Mouse (Mus musculus): ENCODE measurements around the gene Pomc.
A peak's percentile ranks its signal among the peaks of the same experiment; 100 is the strongest.
"Not testable (repeated sequence)": the region's sequence is repeated elsewhere in the genome, so short reads cannot be mapped to it uniquely, and the experiment has no call there.

Gene Pomc

DNA sequence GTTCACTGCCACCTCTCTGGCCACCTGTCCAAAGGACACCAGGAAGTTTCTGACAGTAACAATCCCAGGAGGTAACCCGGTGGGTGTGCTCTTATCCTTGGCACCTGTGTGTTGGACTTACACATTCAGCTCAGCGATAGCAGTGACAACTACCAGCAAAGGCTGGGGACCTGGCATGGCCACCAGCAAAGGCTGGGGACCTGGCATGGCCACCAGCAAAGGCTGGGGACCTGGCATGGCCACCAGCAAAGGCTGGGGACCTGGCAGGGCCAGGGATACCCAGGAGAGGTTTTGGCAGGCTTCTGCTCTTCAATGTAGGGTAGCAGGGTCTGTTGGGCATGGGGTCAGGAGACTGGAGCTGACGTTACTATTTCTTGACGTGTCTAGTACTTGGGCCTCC lies 12.4 kb downstream of the Pomc start:
- DNase-seq (ENCODE audit: extremely low read depth, low read depth) = no peak

DNA sequence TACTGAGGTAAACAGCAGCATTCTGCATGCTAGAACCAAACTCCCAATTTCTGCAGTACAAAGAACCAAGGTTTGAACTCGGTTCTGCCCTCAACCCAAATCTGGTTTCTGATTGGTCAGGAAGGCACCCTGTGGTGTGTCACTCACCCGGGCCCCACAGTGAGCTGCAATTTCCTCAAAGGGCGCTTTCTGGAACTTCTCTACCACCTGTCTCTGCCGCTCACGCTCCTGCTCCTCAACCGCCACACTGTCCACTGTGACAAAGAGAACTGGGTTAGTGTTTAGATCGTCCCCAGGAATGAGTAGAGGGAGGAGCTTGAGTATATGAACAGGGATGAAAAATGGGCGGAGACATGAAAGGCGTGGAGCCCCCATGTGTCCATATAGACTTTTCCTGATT lies 13.6 kb downstream of the Pomc start:
- no peak for DNase-seq (ENCODE audit: extremely low read depth, low read depth)

DNA sequence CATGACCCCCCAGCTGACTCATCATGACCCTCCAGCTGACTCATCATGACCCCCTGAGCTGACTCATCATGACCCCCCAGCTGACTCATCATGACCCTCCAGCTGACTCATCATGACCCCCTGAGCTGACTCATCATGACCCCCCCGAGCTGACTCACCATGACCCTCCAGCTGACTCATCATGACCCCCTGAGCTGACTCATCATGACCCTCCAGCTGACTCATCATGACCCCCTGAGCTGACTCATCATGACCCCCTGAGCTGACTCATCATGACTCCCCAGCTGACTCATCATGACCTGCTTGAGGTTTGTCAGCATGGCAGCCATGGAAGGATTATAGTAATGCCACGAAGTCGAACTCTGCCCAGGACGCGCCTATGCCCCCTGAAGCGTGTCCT lies 18.4 kb downstream of the Pomc start:
- DNase-seq (ENCODE audit: extremely low read depth, low read depth) = not testable (repeated sequence)

DNA sequence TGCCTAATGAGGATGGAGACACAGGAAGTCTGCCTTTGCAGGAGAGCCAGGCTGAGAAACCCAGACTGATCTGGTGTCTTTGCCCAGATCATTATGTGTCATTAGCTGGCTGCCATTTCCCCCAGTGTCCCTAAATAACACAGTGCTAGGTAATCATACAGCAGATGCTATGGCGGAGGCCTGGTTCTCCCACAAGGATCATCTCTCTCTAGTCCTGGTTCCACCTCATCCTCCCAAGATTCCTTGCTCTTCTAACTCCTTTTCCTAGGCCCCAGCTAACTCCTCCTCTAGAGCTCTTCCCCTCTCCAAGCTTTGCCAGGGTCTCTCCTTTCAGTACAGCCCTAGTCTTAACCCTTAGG lies 26.2 kb downstream of the Pomc start:
- DNase-seq (ENCODE audit: extremely low read depth, low read depth) = no peak

DNA sequence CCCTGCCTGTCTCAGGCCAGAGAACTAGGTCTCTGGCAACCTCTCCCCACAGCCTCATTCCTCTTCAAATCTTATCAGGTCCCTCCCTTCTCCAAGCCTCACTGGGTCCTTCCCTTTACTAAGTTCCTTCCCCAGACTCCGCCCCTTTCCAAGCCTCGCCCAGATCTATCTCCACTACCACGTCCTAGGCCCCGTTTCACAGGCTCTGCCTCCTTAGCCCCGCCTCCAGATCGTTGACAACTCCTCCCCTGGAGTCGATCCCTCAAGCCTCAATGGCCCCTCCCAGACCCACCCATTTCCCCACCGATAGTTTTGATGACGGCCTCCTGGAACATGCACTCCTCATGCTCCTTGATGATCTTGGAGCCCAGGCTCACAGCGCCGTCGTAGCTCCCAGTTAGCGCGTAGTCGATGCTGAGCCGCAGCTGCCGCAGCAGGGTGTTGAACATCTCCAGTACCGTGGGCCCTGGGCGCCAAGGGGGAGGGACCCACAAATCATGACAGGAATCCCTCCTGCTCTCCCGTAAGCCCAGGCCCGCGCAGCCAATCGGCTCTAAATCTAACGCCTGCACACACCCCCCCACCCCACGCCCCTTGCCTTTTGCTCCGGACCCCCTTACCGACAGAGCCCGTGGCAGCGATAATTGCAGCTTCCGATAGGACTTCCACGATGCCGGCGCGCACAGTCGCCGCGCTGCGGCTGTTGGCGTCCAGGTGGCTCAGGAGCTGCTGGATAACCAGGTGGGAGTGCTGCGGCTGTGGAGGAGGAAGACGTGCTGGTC lies 26.8 kb downstream of the Pomc start:
- DNase-seq (ENCODE audit: extremely low read depth, low read depth) = peak; percentile 96

DNA sequence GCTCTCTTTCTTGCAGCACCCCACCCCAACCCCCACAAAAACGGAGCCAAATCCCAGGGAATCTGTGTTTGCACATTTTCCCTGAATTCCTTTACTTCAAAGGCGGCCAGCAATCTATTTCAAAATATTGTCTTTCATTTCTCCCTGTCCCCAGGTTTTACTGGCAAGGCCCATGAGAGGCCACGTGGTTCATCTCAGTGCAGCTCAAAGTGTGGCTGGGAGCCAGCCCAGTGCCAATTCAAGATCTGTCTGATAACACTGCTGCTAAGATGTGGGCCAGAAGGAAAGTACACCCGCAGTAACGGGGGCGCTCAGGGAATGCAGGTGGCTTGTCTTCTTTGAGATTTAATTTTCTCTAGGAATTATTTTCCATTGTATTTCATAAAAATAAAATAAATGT lies 27.5 kb downstream of the Pomc start:
- DNase-seq (ENCODE audit: extremely low read depth, low read depth) = peak; percentile 8

DNA sequence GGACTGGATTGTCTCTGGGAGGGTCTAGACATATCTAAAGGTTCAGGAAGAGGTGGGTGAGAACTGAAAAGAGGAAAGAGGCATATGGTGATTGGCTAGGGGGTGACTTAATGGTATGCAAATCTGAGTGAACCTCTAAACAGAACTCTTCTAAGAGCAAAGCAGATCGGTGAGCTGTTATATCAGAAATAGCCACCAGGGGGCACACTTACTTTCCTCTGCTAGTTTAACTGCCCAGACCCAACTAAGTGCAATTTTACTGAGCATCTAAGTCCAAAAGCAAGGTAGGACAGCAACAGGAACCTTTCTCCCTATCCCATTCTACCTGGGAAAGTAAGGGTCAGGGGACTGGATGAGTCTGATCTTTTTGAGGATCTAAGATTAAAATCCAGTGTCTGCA lies 29.0 kb downstream of the Pomc start:
- DNase-seq (ENCODE audit: extremely low read depth, low read depth) = peak; percentile 73

DNA sequence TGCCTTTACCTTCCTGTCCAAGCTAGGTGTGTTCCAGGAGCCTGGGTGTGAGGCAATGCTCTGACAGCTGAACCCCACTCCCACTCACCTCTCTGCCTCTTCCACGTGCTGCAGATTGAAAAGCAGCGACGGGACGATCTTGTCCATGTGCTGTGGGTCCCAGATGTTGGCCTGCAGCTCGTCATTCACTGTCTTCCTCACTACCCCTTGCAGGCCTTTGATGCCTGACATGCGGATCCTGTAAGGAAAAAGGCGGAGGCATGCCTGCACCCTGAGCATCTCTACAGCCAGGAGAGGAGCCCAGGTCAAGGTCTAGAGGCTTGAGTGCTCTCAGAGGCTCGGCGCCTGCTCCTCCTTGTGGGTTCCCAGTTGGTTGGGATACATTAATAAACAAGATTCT lies 29.7 kb downstream of the Pomc start:
- no peak for DNase-seq (ENCODE audit: extremely low read depth, low read depth)

DNA sequence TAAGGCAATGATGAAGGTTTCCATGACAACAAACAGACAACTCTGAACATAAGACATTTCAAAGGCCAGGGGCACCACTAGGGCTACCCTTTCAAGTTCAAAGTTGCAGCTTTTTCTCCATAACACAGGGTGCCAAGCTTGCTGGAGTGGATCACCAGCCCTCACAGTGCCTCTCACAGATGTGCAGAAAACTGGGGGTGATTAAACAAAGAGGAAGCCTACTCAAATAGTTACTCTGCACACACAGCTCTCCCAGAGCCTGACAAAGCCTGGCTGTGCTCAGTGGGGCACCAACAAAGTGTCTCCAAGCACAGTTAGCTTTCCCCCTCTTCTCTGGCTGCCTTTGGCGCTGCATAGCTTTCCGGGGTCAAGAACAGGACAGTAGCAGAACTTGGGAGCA lies 35.2 kb downstream of the Pomc start:
- no peak for DNase-seq (ENCODE audit: extremely low read depth, low read depth)

DNA sequence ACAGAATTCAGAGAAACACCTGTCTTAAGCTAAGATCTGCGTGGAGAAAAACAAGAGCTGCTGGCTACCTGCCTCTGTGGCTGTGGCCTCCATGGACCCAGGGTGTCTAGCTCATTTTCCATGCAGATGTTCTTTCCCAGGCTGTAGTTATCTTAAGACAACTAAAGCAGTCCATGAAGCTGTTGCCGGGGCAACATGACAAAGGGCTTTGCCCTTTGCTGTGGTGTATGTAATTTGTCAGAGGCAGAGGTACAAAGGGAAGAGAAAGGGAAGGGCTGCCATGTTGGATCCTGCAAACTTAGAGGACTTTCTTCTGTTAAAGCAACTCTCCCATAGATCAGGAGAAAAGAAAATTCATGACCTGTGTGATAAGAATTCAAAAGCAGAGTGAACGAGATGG lies 36.3 kb downstream of the Pomc start:
- DNase-seq (ENCODE audit: extremely low read depth, low read depth) = no peak

DNA sequence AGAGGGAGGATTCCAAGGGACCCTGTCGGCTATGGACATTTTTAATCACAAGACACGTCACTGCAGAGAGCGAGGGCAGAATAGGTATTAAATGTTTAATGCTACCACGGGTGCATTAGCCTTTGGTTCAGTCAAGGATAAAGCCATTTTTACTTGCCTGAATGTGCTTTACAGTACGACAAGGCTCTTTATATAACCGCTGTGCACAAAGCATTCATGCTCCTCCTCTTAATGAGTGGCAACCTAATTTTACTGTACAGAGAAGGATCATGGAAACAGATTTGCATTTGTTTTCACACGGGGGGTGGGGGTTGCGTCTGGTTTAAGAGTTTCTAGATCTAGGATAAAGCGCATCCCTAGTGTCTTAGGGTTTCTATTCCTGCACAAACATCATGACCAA lies 42.0 kb downstream of the Pomc start:
- no peak for DNase-seq (ENCODE audit: extremely low read depth, low read depth)

DNA sequence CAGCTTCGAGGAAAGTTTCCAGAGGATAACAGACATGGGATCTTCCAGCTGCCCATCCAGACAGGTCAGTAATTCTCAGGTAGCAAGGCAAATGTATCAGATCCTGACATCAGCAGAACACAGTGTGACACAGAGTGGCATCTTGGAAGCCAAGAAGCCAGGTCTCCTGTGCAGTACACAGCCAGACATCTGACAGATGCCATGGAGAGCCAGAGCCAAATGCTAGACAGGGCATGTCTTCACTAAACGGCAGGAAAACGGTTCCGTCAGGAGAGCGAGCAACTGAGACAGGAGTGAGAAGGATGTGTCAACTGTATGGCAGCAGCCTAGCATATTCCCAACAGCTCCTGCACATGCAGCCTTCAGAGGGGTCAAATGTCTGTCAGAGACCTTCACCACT lies 45.7 kb downstream of the Pomc start:
- no peak for DNase-seq (ENCODE audit: extremely low read depth, low read depth)

DNA sequence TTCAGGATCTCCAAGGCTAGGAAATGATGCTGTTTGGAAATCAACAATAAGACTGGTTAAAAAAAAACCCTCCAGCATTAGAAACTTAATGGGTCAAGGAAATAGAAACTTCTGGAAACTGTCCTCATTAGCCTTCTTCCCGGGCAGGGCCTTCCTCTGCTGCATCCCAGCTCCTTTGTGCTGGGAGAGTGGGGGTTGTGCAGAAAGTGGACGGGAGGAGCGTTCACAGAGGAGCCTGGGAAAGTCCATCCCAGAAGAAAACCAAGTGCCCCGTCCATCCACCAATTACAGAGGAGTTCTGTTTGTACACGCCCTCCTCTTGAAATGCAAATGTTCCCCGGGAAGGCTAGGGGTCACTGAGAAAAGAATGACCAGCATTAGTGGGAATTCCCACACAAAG lies 49.9 kb downstream of the Pomc start:
- DNase-seq (ENCODE audit: extremely low read depth, low read depth) = no peak

DNA sequence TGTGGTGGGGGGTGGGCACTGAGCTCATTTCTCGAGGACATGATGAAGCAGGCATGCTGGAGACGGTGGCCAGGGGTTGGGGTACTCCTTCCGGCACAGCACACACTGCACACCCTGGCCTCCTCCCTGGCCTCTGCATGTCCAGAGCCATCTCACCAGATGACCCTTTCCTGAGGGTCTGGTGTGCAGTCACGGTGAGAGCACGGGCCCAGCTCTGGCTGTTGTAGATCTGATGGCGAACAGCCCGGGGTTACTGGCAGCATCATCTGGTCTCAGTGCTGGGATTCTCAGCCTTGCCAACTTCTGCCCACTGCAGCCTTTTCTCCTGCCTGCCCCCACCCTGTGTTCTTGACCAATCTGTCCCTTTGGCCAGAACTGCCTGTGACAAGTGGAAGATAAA lies 51.3 kb downstream of the Pomc start:
- DNase-seq (ENCODE audit: extremely low read depth, low read depth) = no peak

DNA sequence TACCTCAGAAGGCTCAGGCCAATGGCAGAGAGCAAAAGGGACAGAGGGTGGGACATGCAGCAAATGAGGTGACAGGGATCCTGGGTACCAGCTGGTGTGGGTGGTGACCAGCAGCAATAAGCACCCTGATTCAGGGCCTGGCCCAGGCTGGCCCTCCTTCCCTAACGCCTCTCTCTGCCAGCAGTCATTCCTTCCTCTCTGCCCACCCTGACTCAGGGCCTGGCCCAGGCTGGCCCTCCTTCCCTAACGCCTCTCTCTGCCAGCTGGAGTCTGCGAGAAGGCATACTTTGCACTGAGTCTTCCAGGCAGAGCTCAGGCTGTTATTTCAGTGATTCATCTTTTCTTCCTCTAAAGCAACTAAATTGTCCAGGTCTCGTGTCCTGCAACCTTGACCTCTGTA lies 52.4 kb downstream of the Pomc start:
- no peak for DNase-seq (ENCODE audit: extremely low read depth, low read depth)

DNA sequence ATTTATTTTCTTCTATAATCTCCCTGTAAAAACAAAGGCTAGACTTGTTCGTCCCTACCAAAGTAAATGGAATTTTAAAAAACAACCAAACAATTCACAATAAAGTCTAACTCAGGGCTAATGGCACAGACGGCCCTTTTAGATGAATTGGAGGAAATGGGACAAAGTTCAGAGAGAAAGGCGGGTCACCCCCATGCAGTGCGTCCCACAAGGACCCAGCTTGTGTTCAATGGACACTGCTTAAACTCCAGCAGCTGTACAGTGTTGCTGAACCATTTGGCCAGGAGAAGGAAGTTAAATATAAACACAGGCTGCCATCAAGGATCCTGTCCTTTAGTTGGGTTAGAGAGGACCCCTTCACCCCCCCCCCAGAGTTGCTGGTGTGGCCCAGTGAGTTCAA lies 53.0 kb downstream of the Pomc start:
- DNase-seq (ENCODE audit: extremely low read depth, low read depth) = no peak

DNA sequence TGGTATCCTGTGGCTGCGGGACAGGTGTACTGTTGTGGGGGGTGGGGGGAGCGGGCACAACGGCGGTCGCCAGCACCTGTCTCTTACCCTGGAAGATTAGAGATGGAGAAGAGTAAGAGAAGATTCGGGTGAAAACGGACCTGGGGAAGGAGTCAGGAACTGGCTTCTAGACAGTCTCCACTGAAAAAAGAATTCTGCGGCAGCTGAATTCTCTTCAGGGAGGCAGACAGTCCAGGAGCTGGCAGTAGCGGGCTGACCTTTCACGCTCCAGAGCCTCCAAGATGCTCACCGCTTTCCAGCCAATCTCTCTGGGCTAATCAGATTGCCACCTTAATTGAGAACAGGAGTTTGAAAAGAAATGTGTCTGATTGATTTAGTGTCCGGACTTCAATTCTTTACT lies 54.0 kb downstream of the Pomc start:
- DNase-seq (ENCODE audit: extremely low read depth, low read depth) = no peak
